8 mouse cellular contexts compared by ENCODE assay signal in the genomic region with DNA sequence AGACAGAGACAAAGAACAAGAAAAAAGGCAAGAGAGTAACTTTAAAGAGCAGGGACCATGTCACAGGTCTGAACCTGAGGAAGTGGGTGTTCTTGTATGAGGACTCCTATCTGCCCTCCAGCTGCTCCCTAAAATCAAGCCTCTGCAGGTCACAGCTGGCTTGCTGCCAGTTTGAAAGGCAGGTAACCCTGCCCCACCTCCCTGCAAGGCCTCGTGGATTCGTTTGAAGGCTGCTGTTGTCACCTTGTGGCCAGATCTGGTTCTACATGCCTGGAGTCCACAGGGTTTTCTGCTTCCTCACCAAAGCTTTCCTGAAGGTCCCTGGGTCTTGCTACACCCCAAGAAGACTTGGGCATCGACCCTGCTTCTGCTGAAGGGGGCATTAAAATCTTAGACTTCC. TPM values are rescaled to one million over a fixed set of nuclear protein-coding genes. Genes with fewer than 3 reads are reported as not detected.
DNase-seq lines count a peak whose midpoint lies in the region; ATAC-seq and TF ChIP-seq lines count a peak whose summit lies in the region.

No protein-coding gene starts in this region.

- ATAC-seq in CD4-positive, CD25-positive, alpha-beta regulatory T cell, adult 4 months = no peak
- ATAC-seq in midbrain, postnatal 0 days (ENCODE audit: low FRiP score) = no peak
- no peak for ATAC-seq in midbrain, embryonic 13.5 days
- peak; percentile 60; the same call in 1 of the 2 replicates for ATAC-seq in common myeloid progenitor, adult 5-6 weeks (replicated peaks; ENCODE audit: low read depth, poor library complexity, severe bottlenecking)

- no peaks in the 10 kb centered on the region for H3K4me1 ChIP-seq in midbrain, postnatal 0 days (ENCODE audit: insufficient read depth, low read length)
- H3K4me1 ChIP-seq in midbrain, embryonic 13.5 days (replicated peaks) = no peaks in the 10 kb centered on the region
- no peaks in the 10 kb centered on the region for H3K4me1 ChIP-seq in kidney, adult 2 months (ENCODE audit: control insufficient read depth, insufficient read depth, low read length)

- DNase-seq in CD4-positive, CD25-positive, alpha-beta regulatory T cell, adult 2 months (ENCODE audit: low read depth, low spot score) = peak; percentile 66
- no peak for DNase-seq in midbrain, postnatal 0 days (ENCODE audit: low spot score)
- peak; percentile 63 for DNase-seq in kidney, adult 2 months
- peak; percentile 16 for DNase-seq in lung, postnatal 25 days (ENCODE audit: low spot score)
- peak; percentile 54 for DNase-seq in thymus, postnatal 0 days (ENCODE audit: low spot score)

- no peak for TF ChIP-seq POLR2A in kidney, adult 2 months (IDR thresholded peaks at IDR 0.05; ENCODE audit: low read depth, low read length)

- peak; percentile 49 for TF ChIP-seq CTCF in midbrain, postnatal 0 days (IDR thresholded peaks at IDR 0.05)
- peak; percentile 71 for TF ChIP-seq CTCF in kidney, adult 2 months (conservative IDR thresholded peaks at IDR 0.05; ENCODE audit: insufficient read depth, insufficient read length, low read depth, low read length)

- no peaks in the 10 kb centered on the region for H3K27me3 ChIP-seq in midbrain, postnatal 0 days (ENCODE audit: insufficient read depth, low read length)
- no peaks in the 10 kb centered on the region for H3K27me3 ChIP-seq in midbrain, embryonic 13.5 days
- H3K27me3 ChIP-seq in kidney, adult 2 months (replicated peaks; ENCODE audit: control insufficient read depth, insufficient read depth, low read length) = no peaks in the 10 kb centered on the region

- H3K9ac ChIP-seq in midbrain, postnatal 0 days (replicated peaks; ENCODE audit: low read length, poor library complexity, severe bottlenecking) = no peak overlapping the region
- no peak overlapping the region for H3K9ac ChIP-seq in midbrain, embryonic 13.5 days (replicated peaks)

- no peaks in the 10 kb centered on the region for H3K9me3 ChIP-seq in midbrain, postnatal 0 days (ENCODE audit: low read length)
- no peaks in the 10 kb centered on the region for H3K9me3 ChIP-seq in midbrain, embryonic 13.5 days

- H3K4me2 ChIP-seq in midbrain, postnatal 0 days (ENCODE audit: low read depth, low read length, poor library complexity, severe bottlenecking) = no peak overlapping the region
- no peak overlapping the region for H3K4me2 ChIP-seq in midbrain, embryonic 13.5 days (replicated peaks)

- H3K4me3 ChIP-seq in midbrain, postnatal 0 days (ENCODE audit: low read depth, low read length) = no peak overlapping the region
- no peak overlapping the region for H3K4me3 ChIP-seq in midbrain, embryonic 13.5 days (replicated peaks)
- no peak overlapping the region for H3K4me3 ChIP-seq in kidney, adult 2 months (ENCODE audit: insufficient read depth, low read depth, low read length)

- WGBS in midbrain, postnatal 0 days = 9% methylated on average over 3 of the region's 3 CpGs
- 7% methylated on average over 3 of the region's 3 CpGs for WGBS in midbrain, embryonic 13.5 days
- WGBS in kidney, adult 2 months = 1% methylated on average over 3 of the region's 3 CpGs

- H3K36me3 ChIP-seq in midbrain, postnatal 0 days (ENCODE audit: insufficient read depth, low read length) = no peaks in the 10 kb centered on the region
- H3K36me3 ChIP-seq in midbrain, embryonic 13.5 days = no peaks in the 10 kb centered on the region
- no peaks in the 10 kb centered on the region for H3K36me3 ChIP-seq in kidney, adult 2 months (ENCODE audit: control insufficient read depth, insufficient read depth, low read length)

- H3K27ac ChIP-seq in midbrain, postnatal 0 days (ENCODE audit: low read depth, low read length) = no peak overlapping the region
- H3K27ac ChIP-seq in midbrain, embryonic 13.5 days = no peak overlapping the region
- no peak overlapping the region for H3K27ac ChIP-seq in kidney, adult 2 months (ENCODE audit: insufficient read depth, low read depth, low read length)

RNA-seq across cellular contexts. Expression of gene Map1s, which starts 58.4 kb away (rescaled TPM):
- 10 to 100 TPM; 13.8 to 17.2 TPM for polyA plus RNA-seq in CD4-positive, CD25-positive, alpha-beta regulatory T cell, adult 4 months (2017; shearing (Covaris generic))
- total RNA-seq in midbrain, postnatal 0 days (2014; rRNA removed) = 87.7 and 93.7 TPM in 2 replicates
- polyA plus RNA-seq in midbrain, postnatal 0 days (2015; fragmentation: Nextera tagmentation; extraction: Ambion mirVana) = 59.1 and 59.8 TPM in 2 replicates
- 61.0 and 62.5 TPM in 2 replicates for polyA plus RNA-seq in midbrain, embryonic 13.5 days (2015; fragmentation: Nextera tagmentation; extraction: Ambion mirVana)
- 14.0 and 15.0 TPM in 2 replicates for total RNA-seq in common myeloid progenitor, adult 5-6 weeks (2017)
- polyA plus RNA-seq in kidney, adult 2 months (2012; rRNA removed) = 18.4 and 24.4 TPM in 2 replicates
- polyA plus RNA-seq in thymus, postnatal 0 days (2015; fragmentation: Nextera tagmentation; extraction: Ambion mirVana) = 45.0 and 45.3 TPM in 2 replicates
